Comparison of ENCODE assay signal across 8 mouse cellular contexts in the genomic region with DNA sequence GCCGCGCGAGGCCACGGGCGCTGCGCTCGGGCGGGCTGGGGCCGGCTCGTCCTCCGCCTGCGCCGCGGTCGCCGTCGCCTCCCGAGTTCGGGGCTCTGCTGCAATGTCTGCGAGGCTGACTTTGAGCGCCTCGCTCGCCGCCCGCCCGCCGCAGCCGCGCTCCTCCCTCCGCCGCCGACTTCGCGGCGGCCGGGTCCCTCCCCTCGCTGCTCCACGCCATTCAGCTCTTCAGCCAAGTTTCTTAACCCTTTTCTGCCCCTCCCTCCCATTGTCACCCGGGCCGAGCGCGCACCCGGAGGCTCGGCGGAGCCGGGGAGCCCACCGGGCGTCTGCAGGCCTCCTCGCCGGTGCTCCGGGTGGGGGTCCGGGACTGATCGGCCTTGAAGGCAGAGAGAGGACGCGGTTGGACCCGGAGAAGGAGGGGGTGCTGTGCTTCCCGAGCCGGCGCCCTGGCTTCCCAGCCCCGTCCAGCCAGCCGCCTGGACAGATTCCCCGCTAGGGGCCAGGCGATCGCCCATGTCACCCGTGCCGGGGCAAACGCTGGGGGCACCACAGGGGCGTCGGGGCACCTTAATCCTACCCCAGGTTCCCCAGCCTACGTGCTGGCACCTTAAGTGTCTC. TPM values are rescaled to one million over a fixed set of nuclear protein-coding genes. Genes with fewer than 3 reads are reported as not detected.
A peak's percentile ranks its signal among the peaks of the same experiment; 100 is the strongest.
DNase-seq lines count a peak whose midpoint lies in the region; ATAC-seq and TF ChIP-seq lines count a peak whose summit lies in the region.

No protein-coding gene starts in this region.

- peak; percentile 80 for ATAC-seq in activated CD4-positive, CD25-positive, alpha-beta regulatory T cell, adult 4 months
- peak; percentile 62 for ATAC-seq in megakaryocyte-erythroid progenitor cell, adult 5-6 weeks (replicated peaks; ENCODE audit: low FRiP score, low TSS enrichment, poor library complexity, severe bottlenecking)

- H3K4me3 ChIP-seq in cortical plate, adult 2 months (ENCODE audit: insufficient read depth, low read length), result peak overlapping the region; percentile 76

- peaks cover 2% of the 10 kb centered on the region; the same call in 1 of the 2 replicates for H3K4me1 ChIP-seq in cortical plate, adult 2 months (ENCODE audit: control insufficient read depth, insufficient read depth, low read length)

- intact Hi-C loops in left cerebral cortex, postnatal 14 days (cut with DNase I), result loop anchor here (2.0 to 10.0 kb wide), 5 partner anchors 171 to 606 kb away; partner anchors contain the start of gene Hspa13

- peak; percentile 75 to 79 for DNase-seq in gastrocnemius, adult 8-10 months (ENCODE audit: low spot score in 2 of 2)
- peak; percentile 90 for DNase-seq in induced T-regulatory cell, adult 2 months (ENCODE audit: low read depth)
- DNase-seq in left cerebral cortex, postnatal 14 days (ENCODE audit: low spot score in 2 of 2), result peak; percentile 79 to 84
- DNase-seq in right cerebral cortex, postnatal 14 days, result peak; percentile 84
- peak; percentile 75 for DNase-seq in urinary bladder, postnatal 25 days (ENCODE audit: low spot score)

- peak; percentile 38; the same call in 1 of the 2 replicates for TF ChIP-seq POLR2A in cortical plate, adult 2 months (IDR thresholded peaks at IDR 0.05; ENCODE audit: extremely low read depth, insufficient read depth, low read length)

- no peak for TF ChIP-seq CTCF in cortical plate, adult 2 months (IDR thresholded peaks at IDR 0.05; ENCODE audit: extremely low read depth, insufficient read depth, low read length)

- peak overlapping the region; percentile 93 for H3K27ac ChIP-seq in cortical plate, adult 2 months (ENCODE audit: insufficient read depth, low read length)

RNA-seq across cellular contexts. Expression of gene Nrip1, which starts 0.6 kb away (rescaled TPM):
- 10 to 100 TPM; 31.6 to 41.4 TPM for polyA plus RNA-seq in activated CD4-positive, CD25-positive, alpha-beta regulatory T cell, adult 4 months (2017; shearing (Covaris generic))
- 7.5 and 7.7 TPM in 2 replicates for polyA plus RNA-seq in cortical plate, adult 2 months (2012; rRNA removed)
- 10 to 100 TPM; 35.9 to 51.9 (median 37.8) TPM for total RNA-seq in gastrocnemius, adult 8-10 months (2022)
- 10 to 100 TPM; 64.1 to 67.3 TPM for total RNA-seq in left cerebral cortex, postnatal 14 days (2021)
- 53.0 and 55.6 TPM in 2 replicates for total RNA-seq in megakaryocyte-erythroid progenitor cell, adult 5-6 weeks (2014; fragmentation: Nextera tagmentation)
- 30.3 and 41.7 TPM in 2 replicates for total RNA-seq in megakaryocyte-erythroid progenitor cell, adult 5-6 weeks (2017)

Comparison
In these comparisons a context has a peak if more than half of its experiments do, and no peak if none do; other contexts are left out.
1. Peak in every context shown above with its lines: DNase-seq, ATAC-seq, H3K4me3 ChIP-seq and H3K27ac ChIP-seq.